Mouse (Mus musculus) A20 (cell line): ENCODE measurements at regions not wholly inside any gene's neighbourhood (a gene's known extent, or its start where the extent isn't known, plus 50 kb on each side); places are given as distances from the start of the nearest gene placed in this dataset.
"Not testable (repeated sequence)": the region's sequence is repeated elsewhere in the genome, so short reads cannot be mapped to it uniquely, and the experiment has no call there.

Experiments used
- DNase-seq: peaks from one replicate; pipeline ENCODE4 v3.0.0-alpha.2; 2011; ENCODE audit warnings: low read depth, low spot score

- DNase-seq: peak; percentile 77
Measured at GRCm38 (mm10) chr4:22131751-22132736, 200.9 kb downstream of the Faxc start.

DNA sequence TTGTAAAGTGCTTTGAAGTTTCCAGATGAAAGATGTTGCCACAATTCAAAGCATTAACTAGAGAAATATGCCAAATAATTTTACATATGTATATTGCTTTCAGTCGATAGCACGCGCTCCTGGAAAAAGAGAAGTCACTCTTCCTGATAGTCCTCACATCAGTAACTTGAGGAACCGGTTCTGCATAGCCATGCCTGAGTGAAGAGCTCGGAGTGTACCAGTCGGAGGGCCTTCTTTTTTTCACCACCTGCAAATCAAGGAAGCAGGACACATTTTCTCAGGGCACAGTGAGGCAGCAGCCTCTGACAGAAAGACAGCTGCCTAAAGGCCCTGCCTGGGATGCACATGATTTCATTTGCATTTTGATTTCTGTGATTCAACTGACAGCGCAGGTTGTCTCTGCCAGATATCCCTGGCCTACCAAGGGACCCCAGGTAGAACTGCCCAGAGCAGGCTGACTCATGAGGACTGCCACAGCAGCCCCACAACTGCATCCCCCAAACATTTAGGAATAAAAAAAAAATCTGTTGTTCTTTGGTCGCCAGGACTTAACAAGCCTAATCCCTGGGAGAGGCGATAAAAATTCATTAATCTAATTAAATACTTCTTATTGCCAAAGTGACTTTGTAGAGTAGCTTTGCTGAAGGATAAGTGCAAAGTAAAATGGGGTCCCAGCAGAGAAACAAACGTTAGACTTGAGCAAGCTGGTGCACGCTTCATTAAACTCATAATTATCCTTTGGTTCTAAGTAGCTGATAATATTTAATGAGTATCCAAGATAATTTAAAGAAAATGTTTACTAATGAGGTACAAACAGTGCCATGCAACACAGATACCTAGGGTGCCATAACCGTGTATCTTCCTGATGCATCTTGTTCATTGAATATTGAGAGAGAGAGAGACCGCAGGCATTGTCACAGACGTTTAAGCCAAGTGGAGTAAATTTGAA, 202.7 kb downstream of the Faxc start:
- DNase-seq: no peak

DNA sequence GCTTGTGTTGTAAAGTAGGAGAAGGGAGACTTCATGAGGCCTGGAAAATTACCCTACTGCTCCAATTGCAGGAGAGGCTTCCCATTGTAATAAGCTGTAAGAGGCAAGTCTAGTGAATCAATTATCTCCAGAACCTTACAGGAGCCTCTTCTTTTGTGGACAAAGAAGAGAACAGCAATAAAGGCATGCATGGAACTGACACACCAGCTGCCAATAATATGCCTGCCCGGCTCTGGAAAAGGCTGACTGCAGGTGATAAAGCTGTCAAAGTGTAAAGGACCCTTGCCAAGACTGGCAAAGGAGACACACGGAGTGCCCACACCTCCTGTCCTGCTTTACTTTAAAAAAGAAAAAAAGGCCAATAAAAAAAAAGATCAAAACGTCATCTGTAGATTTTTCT, 209.0 kb downstream of the Faxc start:
- DNase-seq: no peak

GRCm38 (mm10) chr4:22143546-22143945, 212.4 kb downstream of the Faxc start:
- no peak for DNase-seq

- not testable (repeated sequence) for DNase-seq
Measured at GRCm38 (mm10) chr4:22144834-22145233, 212.5 kb upstream of the Fbxl4 start.

- DNase-seq: no peak
Measured at GRCm38 (mm10) chr4:22146648-22147409, 210.5 kb upstream of the Fbxl4 start.

- DNase-seq: no peak
Measured at GRCm38 (mm10) chr4:22151899-22152493, 205.3 kb upstream of the Fbxl4 start.

- peak; percentile 12 for DNase-seq
Measured at GRCm38 (mm10) chr4:22152971-22153544, 204.3 kb upstream of the Fbxl4 start.

GRCm38 (mm10) chr4:22153620-22154019, 203.7 kb upstream of the Fbxl4 start:
- DNase-seq: no peak

- peak; percentile 15 for DNase-seq
Measured at GRCm38 (mm10) chr4:22186422-22186821, 170.9 kb upstream of the Fbxl4 start.

DNA sequence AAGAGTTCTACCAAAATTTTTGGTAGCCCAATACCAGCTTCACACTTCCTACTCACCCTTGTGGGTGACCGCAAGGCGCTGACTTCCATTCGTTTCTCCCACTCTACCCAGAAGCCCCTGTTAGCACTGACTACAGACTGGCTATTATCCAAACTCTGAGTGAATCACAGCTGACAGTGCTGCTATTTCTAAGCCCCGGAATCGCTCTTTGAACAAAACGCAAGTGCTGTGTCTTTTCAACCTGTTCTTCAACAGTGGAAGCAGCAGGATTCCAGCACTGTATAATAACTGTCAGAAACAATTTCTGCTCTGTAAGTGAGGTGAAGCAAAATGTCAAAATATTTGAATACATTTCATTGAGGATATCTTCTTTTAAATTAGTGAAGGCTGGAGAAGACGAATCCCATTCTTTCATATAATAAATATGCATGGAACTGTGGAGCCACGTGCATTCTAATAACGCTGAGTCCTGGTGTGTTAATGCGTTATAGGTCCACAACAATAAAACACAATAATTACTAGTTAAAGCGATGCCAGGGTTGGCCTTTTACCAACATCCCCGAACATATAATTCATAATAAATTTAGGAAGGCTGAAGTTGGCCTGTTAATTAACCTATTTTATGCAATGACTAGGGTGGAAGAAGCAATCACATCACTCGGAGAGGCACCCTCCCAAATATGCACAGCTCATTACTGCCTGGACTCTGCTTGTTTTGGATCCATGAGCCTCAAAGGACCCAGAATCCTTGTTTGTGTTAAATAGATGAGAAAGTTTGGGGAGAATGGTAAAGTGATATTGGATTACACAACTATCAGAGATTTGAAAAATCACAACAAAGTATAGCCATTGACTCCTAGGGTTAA, 169.0 kb upstream of the Fbxl4 start:
- no peak for DNase-seq

GRCm38 (mm10) chr4:22196501-22196900, 160.8 kb upstream of the Fbxl4 start:
- DNase-seq: no peak

- DNase-seq: no peak
Measured at GRCm38 (mm10) chr4:22208531-22208930, 148.8 kb upstream of the Fbxl4 start.

DNA sequence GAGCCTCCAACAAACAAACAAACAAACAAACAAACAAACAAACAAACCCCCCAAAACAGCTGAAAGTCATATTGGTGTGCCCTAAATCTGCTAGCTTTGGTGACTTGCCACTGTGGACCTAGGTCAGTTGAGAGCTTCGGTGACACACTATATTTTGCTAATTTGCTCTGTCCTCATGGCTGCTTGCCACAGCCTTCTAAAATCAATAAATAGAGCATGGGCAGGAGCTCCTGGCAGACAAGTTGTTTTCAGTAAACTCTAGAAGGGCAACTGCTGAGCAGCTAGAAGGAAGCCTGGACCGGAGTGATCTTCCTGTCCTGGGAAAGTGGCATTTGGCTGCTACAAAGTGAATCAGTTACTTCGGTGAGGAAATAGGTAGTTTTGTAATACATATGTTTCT, 119.7 kb upstream of the Fbxl4 start:
- DNase-seq: no peak

DNA sequence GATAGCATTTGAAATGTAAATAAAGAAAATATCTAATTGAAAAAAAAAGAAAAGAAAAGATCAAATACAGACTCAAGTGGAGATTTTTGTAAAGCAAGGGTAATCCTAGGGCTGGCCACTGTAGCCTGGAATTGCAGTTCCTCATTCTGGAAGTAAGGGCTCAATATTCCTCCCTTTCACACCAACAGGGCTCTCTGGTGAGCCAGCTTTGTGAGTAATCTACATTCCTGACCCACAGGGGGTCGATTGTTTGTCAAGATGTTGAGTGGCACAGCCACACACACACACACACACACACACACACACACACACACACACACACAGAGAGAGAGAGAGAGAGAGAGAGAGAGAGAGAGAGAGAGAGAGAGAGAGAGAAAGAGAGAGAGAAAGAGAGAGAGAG, 107.1 kb upstream of the Fbxl4 start:
- DNase-seq: not testable (repeated sequence)

GRCm38 (mm10) chr4:22263903-22264302, 93.4 kb upstream of the Fbxl4 start:
- DNase-seq: no peak

DNA sequence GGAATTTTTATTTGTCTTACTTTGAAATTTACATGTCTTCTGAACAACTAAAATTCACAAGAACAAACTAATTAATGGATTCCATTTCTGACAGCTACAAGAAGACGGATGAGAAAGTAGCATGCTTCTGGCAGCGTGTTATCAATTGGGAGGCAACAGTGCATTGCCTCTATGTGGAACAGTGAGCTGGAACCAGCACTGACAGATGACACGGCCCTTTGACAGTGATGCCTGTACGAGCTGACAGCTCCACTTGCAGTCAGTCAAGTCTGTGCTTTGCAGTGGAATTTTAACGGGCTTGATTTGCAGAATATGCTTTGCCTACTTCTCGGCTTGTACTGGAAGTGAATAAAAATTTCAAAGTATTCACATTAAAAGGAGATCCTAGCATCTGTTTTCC, 88.3 kb upstream of the Fbxl4 start:
- DNase-seq: no peak

GRCm38 (mm10) chr4:22274178-22274577, 83.2 kb upstream of the Fbxl4 start:
- no peak for DNase-seq

DNA sequence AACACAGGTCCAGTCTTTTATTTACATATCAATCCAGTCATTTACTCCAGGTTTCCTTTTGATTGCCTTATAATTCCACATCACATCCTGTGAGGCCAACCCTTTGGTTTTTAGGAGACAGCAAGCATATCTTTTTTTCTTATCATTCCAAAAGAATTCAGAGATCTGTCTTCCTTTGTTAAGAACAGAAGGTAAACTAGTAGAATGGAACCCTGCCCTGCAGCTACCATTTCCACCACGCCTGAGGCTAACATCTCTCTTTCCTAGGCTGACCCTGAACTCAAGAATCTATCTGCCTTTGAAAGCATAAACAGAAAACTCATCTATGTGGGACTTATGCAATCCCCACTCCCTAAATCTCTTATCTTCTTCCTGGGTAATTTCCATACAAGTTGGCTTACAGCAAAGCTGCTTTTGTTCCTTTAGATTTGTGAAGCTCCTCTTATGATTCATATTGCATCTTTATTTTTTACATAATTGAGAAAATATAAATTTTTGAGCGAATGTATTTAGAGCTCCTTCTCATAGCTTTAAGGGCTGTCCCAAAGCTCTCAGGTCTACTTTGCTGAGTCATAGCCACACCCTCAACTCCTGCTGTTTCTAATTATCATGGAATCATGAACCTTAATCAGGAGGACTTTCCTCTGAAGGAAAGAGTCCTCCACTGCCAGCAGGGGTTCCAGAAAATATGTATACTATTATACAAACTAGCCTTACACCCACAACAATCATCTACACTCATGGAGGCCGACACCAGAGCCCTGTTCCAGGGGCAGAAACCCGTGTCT, 74.6 kb upstream of the Fbxl4 start:
- no peak for DNase-seq
